Mouse (Mus musculus): ENCODE measurements around the gene Eid2b.
A peak's percentile ranks its signal among the peaks of the same experiment; 100 is the strongest.

Gene Eid2b

GRCm38 (mm10) chr7:28301616-28302433 is 24.3 kb downstream of the Eid2b start, which contains the start of gene Dll3:
Gene Dll3, minus strand, starts transcription at chr7:28302238.
- peak; percentile 41 to 79 for DNase-seq

DNA sequence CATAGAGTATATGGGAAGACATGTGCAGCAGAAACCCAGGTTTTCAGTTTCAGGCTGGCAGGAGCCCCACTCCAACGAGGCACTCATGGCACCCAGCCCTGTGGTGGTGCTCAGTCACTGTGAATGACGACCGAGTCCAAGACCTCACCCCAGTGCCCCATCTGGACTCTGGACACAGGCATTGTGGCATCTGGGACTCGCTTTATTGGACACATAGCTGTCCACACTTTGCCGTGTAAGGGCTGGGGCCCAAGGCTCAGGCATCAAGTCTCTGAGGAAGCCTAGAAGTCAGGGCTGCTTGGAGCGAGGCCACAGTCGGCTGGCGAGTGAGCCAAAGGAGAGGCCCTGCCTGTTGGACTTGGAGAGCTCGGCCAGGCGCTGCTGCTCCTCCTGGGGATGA is 28.1 kb downstream of the Eid2b start:
- DNase-seq = peak; percentile 51 to 71

- DNase-seq = peak; percentile 75 to 83
These were observed 28.7 kb downstream of the Eid2b start for GRCm38 (mm10) chr7:28306216-28306615.

- no peak for DNase-seq
These were observed 32.2 kb downstream of the Eid2b start for GRCm38 (mm10) chr7:28309737-28310136.

DNA sequence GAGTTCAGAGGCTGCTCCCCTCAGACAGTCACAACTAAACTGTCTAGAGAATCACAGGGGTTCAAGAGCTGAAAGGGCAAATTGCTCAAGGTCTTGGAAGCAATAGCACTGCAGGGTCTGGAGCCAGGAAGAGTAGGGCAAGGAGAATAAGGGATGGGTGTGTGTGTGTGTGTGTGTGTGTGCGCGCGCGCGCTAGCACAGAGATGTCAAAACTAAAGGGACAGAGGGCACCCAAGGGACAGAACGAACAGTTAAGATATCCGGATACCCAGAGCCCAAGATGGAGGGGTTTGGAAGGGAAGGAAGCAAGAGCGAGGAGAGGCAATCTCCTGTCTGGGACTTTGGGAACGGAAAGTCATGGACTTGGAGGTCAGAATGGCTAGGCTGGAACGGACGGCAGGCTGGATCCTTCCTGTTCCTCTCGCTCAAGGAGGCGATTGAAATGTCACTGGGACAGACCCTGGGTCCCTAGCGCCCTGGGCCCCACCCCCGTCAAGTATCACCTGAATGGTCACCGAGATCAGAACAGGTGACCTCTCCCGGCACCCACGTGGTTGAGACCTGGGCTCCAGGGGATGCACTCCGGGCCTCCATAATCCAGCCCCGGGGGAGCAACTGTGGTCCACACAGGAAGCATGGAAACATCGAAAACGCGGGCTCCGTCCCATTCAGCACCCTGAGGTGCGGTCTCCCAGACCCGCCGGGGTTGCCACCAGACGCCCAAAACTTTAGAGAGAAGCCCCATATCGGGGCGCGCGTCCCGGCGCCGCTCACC is 33.8 kb downstream of the Eid2b start:
- peak; percentile 45 to 57 for DNase-seq

- DNase-seq = peak; percentile 99
These were observed 34.5 kb downstream of the Eid2b start, which contains the start of gene Timm50 for GRCm38 (mm10) chr7:28311926-28312543. Gene Timm50, minus strand, starts transcription at chr7:28312072.

DNA sequence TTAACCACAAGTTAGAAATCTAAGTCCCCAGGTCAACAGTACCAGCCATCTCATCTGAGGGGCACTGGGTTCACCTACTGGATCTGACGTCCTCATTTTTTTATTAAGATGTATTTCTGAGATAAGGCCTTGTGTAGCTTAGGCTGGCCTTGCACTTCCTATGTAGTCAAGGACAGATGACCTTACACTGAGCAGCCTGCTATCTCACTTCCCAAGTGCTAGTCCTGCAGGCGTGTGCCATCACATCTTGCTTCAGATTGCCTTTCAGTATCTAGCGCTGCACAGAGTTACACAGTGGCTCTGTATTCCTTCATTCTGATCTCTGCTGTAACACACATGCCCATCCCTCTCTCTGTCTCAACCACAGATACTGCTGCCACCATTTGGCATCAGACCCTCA is 40.5 kb downstream of the Eid2b start:
- no peak for DNase-seq

GRCm38 (mm10) chr7:28318714-28319113 is 41.2 kb downstream of the Eid2b start:
- no peak for DNase-seq

DNA sequence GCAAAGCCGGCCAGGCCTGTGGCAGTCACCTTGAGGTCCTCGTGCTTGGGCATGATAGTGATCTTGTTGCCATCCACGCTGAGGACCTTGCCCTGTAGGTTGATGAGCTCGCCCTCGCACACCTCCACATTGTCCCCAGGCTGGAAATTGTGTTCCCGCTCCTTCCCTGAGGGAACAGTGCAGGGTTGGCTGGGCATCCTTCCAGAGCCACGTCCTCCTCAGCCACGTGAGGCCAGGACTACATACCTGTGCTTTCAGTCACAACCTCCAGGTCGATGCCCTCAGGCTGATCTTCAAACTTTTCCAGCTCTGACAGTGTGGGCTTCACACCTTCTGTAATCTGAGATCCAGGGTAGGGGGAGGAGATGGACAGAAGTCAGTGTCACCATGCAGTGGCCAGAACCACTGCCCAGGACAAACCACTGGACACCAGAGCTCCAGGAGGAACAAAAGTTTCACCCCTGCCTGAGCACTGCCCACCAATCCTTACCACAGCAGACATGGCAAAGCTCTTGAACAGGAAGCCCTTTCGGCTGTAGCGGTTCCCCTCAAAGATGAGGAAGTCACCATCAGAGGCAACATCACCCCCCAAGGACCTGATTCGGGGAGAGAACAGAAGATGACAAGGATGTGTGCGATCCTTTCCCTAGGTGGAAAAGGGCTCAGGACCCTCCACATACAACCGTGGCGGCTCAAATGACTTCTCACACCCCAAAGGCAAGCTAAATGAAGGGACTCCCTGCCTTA is 44.6 kb downstream of the Eid2b start:
- DNase-seq = peak; percentile 26 to 70

- no peak for DNase-seq
These were observed 47.8 kb downstream of the Eid2b start for GRCm38 (mm10) chr7:28325293-28325692.

GRCm38 (mm10) chr7:28326457-28326856 is 48.9 kb downstream of the Eid2b start:
- DNase-seq = no peak

DNA sequence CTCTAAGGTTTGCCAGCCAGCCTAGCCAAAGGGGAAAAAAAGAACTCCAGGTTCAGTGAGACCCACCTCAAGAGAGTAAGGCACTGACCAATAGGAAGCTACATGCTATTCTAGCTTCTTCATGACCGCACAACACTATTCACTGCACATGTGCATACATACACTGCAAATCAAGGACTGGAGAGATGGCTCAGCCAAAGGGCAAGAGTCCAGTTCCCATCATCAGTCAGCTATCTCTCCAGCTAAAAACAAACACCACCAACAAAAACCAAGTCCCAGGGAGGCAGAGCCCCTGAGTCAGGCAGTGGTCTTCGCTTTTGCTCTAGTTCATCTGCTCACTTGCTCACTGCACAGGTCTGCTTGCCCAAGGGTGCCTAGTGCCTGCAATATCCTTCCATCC is 50.7 kb downstream of the Eid2b start:
- DNase-seq = no peak

Data from kidney, postnatal 36 days (tissue).